Mouse (Mus musculus): ENCODE results near the gene Slc12a3.

DNA sequence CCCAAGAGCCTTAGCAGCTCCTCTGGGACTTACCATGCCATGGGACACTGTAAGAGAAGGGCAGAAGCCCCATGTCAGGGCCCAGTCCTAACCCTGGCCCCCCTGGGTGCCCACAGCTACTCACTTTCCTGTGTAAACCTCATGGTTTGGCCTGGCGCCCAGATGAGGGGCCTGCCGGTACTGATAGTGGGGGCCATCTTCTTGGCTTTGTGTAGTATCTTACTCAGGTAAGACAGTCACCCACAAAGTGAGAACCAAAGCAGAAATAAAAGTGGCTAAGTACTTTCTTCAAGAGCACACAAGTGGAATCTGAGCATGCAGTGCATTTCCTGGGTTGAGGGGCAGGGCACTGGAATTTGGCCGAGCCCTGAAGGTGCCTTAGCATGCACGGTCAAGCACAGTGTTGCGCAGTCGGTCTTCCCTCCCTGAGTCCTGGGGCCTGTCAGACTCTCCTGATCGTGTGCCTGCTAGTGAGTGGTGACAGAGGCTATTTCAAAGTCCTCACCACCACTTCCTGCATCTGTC, 21.9 kb upstream of the Slc12a3 start:
- no peak for TF ChIP-seq CTCF (IDR thresholded peaks at IDR 0.05; ENCODE audit: control insufficient read depth, insufficient read depth, insufficient read length)
- no peak for TF ChIP-seq MYOG (IDR thresholded peaks at IDR 0.05; ENCODE audit: control insufficient read depth, extremely low read depth, insufficient read length)
- no peak for TF ChIP-seq CEBPB (IDR thresholded peaks at IDR 0.05; ENCODE audit: low read depth)
- TF ChIP-seq USF1 (IDR thresholded peaks at IDR 0.05; ENCODE audit: low read depth): no peak

Data from C2C12 (cell line).